Mouse (Mus musculus) ZHBTc4 (cell line): ENCODE measurements around the gene Cdsn.
"Not testable (repeated sequence)": the region's sequence is repeated elsewhere in the genome, so short reads cannot be mapped to it uniquely, and the experiment has no call there.

Source experiments
- DNase-seq: peaks from one replicate; pipeline ENCODE4 v3.0.0-alpha.2; 2011; ENCODE audit warnings: low read depth, low spot score

Gene Cdsn

GRCm38 (mm10) chr17:35551881-35552414, at the start of gene Cdsn:
Gene Cdsn (plus strand): TSS chr17:35552128.
- no peak for DNase-seq

- DNase-seq = peak; percentile 78
These were observed 49.7 kb upstream of the Cdsn start for GRCm38 (mm10) chr17:35502226-35502625.

- peak; percentile 80 for DNase-seq
These were observed 49.2 kb upstream of the Cdsn start for GRCm38 (mm10) chr17:35502762-35503161.

GRCm38 (mm10) chr17:35503849-35504248, 48.1 kb upstream of the Cdsn start:
- peak; percentile 100 for DNase-seq

GRCm38 (mm10) chr17:35504628-35505481, 47.1 kb upstream of the Cdsn start:
- DNase-seq = peak; percentile 91

- peak; percentile 86 for DNase-seq
These were observed 46.2 kb upstream of the Cdsn start, which contains the start of gene Pou5f1 for GRCm38 (mm10) chr17:35505776-35506175. Gene Pou5f1 (plus strand): TSS chr17:35506018.

GRCm38 (mm10) chr17:35506881-35507280, 45.0 kb upstream of the Cdsn start:
- DNase-seq = peak; percentile 53

- DNase-seq = peak; percentile 43
These were observed 44.2 kb upstream of the Cdsn start for GRCm38 (mm10) chr17:35507556-35508260.

- not testable (repeated sequence) for DNase-seq
These were observed 43.6 kb upstream of the Cdsn start for GRCm38 (mm10) chr17:35508279-35508678.

- peak; percentile 68 for DNase-seq
These were observed 42.6 kb upstream of the Cdsn start for GRCm38 (mm10) chr17:35509284-35509683.

GRCm38 (mm10) chr17:35512916-35513626, 38.9 kb upstream of the Cdsn start:
- DNase-seq = peak; percentile 76

GRCm38 (mm10) chr17:35513886-35514285, 38.0 kb upstream of the Cdsn start:
- peak; percentile 91 for DNase-seq

- DNase-seq = no peak
These were observed 37.2 kb upstream of the Cdsn start for GRCm38 (mm10) chr17:35514756-35515155.

GRCm38 (mm10) chr17:35515911-35516640, 35.9 kb upstream of the Cdsn start:
- peak; percentile 68 for DNase-seq

GRCm38 (mm10) chr17:35516652-35517500, 35.1 kb upstream of the Cdsn start, which contains the start of the genes Tcf19 and Cchcr1:
Gene Tcf19 (minus strand): TSS chr17:35516824.
Gene Cchcr1 (plus strand): TSS chr17:35517100.
- DNase-seq = peak; percentile 99

- DNase-seq = no peak
These were observed 34.4 kb upstream of the Cdsn start for GRCm38 (mm10) chr17:35517526-35517925.

- DNase-seq = no peak
These were observed 27.6 kb upstream of the Cdsn start for GRCm38 (mm10) chr17:35524354-35524753.

- peak; percentile 53 for DNase-seq
These were observed 25.3 kb upstream of the Cdsn start for GRCm38 (mm10) chr17:35526644-35527043.

GRCm38 (mm10) chr17:35532360-35532759, 19.6 kb upstream of the Cdsn start:
- DNase-seq = peak; percentile 53

GRCm38 (mm10) chr17:35532901-35533300, 19.0 kb upstream of the Cdsn start, which contains the start of gene Psors1c2:
Gene Psors1c2 (plus strand): TSS chr17:35533201.
- no peak for DNase-seq
